Mouse (Mus musculus) hindbrain, embryonic 14.5 days (tissue): ENCODE measurements at regions not wholly inside any gene's neighbourhood (a gene's known extent, or its start where the extent isn't known, plus 50 kb on each side); places are given as distances from the start of the nearest gene placed in this dataset.
A peak's percentile ranks its signal among the peaks of the same experiment; 100 is the strongest.

ENCODE experiments used
- ATAC-seq: fragments of 200-750 bp; cut with Nextera tagmentation; 2 replicates; pipeline ENCODE4 v1.8.0; 2017; ENCODE audit warnings: moderate number of reproducible peaks, mild to moderate bottlenecking, moderate TSS enrichment, moderate library complexity; ENCODE audit not compliant: low FRiP score
- DNase-seq: peaks from one replicate; pipeline ENCODE4 v3.0.0-alpha.2; 2015; ENCODE audit warnings: low spot score
- H3K27ac ChIP-seq: fragments of 300-500 bp; sonication (generic); 2 replicates; pipeline ENCODE4 v1.5.1; 2014; ENCODE audit warnings: mild to moderate bottlenecking, moderate library complexity
- H3K27me3 ChIP-seq: fragments of 300-500 bp; sonication (generic); 2 replicates; pipeline ENCODE4 v1.6.1; 2014; ENCODE audit warnings: mild to moderate bottlenecking, low read length, mixed read lengths; ENCODE audit not compliant: control insufficient read depth, insufficient read depth
- H3K36me3 ChIP-seq: fragments of 300-500 bp; sonication (generic); replicated peaks from 2 replicates; pipeline ENCODE4 v1.6.1; 2014; ENCODE audit not compliant: control insufficient read depth, insufficient read depth
- H3K4me1 ChIP-seq: fragments of 300-500 bp; sonication (generic); replicated peaks from 2 replicates; pipeline ENCODE4 v1.6.1; 2014; ENCODE audit warnings: antibody characterized with exemption, low read length, mixed read lengths; ENCODE audit not compliant: control insufficient read depth, insufficient read depth
- H3K4me2 ChIP-seq: fragments of 300-500 bp; sonication (generic); replicated peaks from 2 replicates; pipeline ENCODE4 v1.6.1; 2014; ENCODE audit warnings: mild to moderate bottlenecking, moderate library complexity
- H3K4me3 ChIP-seq: fragments of 300-500 bp; sonication (generic); replicated peaks from 2 replicates; pipeline ENCODE4 v1.5.1; 2014; ENCODE audit warnings: mild to moderate bottlenecking, low read length
- H3K9ac ChIP-seq: fragments of 300-500 bp; sonication (generic); 2 replicates; pipeline ENCODE4 v1.6.1; 2014
- H3K9me3 ChIP-seq: fragments of 300-500 bp; sonication (generic); 2 replicates; pipeline ENCODE4 v1.6.1; 2016; ENCODE audit warnings: low read length; ENCODE audit not compliant: control insufficient read depth
- WGBS: fragments of 180-500 bp; shearing (Covaris S2); extraction: QIAGEN DNeasy Blood & Tissue Kit; methylation state at CpG from one replicate; pipeline ENCODE4 v1.1.7; 2014; 5-methylcytosine and 5-hydroxymethylcytosine counted together

DNA sequence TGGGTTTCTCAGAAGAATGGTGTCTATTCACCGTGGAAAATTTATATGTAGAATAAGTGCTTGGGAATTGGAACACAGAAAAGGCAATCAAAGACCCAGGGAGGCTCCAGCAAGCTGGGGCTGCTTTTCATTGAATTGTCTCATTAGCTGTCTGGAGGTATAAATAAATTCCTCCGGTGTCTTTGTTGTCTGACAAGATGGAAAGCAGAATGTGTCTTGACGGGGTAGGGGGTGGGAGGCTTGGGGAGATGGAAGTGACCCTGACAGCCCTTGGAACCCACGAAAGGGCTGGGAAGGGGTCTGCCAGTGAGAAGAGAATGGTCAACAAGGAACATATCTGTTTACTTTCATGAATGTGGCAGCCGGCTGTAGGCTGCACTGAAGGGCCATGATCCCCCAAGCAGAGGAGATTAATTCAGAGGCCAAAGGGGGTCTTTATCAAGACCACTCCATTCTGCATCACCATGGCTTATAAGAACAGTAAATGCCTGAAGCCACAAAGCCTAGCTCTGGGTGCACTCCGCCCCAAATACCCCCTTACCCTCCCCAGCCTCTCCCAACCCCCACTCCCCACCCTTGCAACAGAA lies 127.2 kb upstream of the Neo1 start:
- H3K27ac ChIP-seq, result peak overlapping the region; percentile 76

DNA sequence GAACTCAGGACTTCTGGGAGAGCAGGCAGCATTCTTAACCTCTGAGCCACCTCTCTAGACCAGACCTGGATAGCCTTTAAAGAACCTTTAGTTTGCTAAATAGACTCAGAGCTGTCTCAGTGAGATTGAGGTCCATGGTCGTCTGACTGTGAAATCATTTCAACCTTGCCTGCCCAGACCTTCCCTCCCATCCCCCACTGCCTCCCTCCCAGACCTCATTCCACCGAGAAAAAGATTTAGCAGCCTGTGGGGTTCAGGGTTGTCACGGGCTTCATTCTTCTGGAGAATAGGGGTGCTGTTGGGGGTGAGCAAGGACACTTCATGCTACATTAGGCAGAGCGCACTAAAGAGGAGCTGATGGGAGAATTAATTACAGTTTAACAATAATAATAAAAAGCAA lies 126.7 kb upstream of the Neo1 start:
- DNase-seq, result no peak
- peak; percentile 55; the same call in 1 of the 2 replicates for ATAC-seq
- WGBS, result 12% methylated on average over 4 of the region's 4 CpGs
- no peaks in the 10 kb centered on the region for H3K9me3 ChIP-seq
- peaks cover 10% of the 10 kb centered on the region; the same call in 1 of the 2 replicates for H3K4me1 ChIP-seq
- H3K9ac ChIP-seq, result no peak overlapping the region
- H3K4me2 ChIP-seq, result no peak overlapping the region
- H3K4me3 ChIP-seq, result no peak overlapping the region
- H3K36me3 ChIP-seq, result no peaks in the 10 kb centered on the region
- no peaks in the 10 kb centered on the region for H3K27me3 ChIP-seq
- H3K27ac ChIP-seq, result 0 out of 2 replicates have a peak overlapping the region, but pooled peaks have one; percentile 76

More for the DNA sequence above, 127.2 kb upstream of the Neo1 start:
- Histone ChIP-seq H3K4me1 (peaks cover 10% of the 10 kb centered on the region; the same call in 1 of the 2 replicates), H3K36me3 (no peaks in the 10 kb centered on the region), H3K9me3 (no peaks in the 10 kb centered on the region), H3K4me2 (no peak overlapping the region), H3K4me3 (no peak overlapping the region), H3K9ac (no peak overlapping the region), H3K27me3 (no peaks in the 10 kb centered on the region)
- ATAC-seq, result peak; percentile 64; the same call in 1 of the 2 replicates
- WGBS, result 11% methylated on average over 6 of the region's 6 CpGs
- no peak for DNase-seq

DNA sequence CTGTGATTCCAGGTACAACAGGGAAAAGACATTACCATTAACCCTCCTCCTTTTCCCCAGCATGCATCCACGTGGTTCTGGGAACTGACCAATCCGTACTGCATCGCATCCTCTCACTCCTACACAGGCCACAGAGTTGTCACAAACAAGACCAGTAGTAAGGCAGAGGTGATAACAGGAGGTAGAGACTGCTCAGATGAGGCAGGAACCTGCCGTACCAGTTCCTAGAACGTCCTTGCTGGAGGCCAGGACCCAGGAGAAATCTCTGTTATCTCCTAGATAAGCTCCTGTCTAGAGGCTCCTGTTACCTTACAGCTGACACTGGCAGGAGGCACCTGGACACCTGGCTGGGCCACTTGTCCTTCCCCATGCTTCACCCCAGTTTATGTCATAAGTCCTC lies 121.4 kb upstream of the Neo1 start:
- WGBS, result 79% methylated on average over 5 of the region's 5 CpGs
- Histone ChIP-seq H3K27ac (no peak overlapping the region), H3K9me3 (no peaks in the 10 kb centered on the region), H3K36me3 (no peaks in the 10 kb centered on the region), H3K4me2 (no peak overlapping the region), H3K9ac (no peak overlapping the region), H3K4me1 (peaks cover under 1% of the 10 kb centered on the region; the same call in 1 of the 2 replicates), H3K4me3 (no peak overlapping the region), H3K27me3 (no peaks in the 10 kb centered on the region)
- DNase-seq (no peak), ATAC-seq (no peak)

DNA sequence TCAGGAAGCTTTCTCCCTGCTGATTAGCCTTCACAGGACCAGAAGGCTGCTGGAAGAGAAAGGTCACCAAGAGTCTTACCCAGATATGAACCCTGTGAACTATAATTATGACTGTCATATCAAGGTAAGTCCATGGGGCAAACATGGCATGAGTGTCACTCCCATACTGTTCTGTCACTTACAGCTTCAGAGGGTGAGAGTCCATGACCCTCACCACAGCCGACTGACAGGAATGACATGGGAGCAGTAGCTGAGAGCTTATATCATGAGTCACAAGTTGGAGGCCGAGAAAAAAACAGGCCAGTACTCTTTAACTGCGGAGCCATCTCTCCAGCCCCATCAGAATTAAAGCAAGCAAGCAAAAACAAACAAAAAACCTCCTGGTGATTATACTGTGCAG lies 117.7 kb upstream of the Neo1 start:
- DNase-seq (no peak), ATAC-seq (no peak)
- Histone ChIP-seq H3K9ac (no peak overlapping the region), H3K27ac (no peak overlapping the region), H3K4me3 (no peak overlapping the region), H3K27me3 (no peaks in the 10 kb centered on the region), H3K4me2 (no peak overlapping the region), H3K4me1 (no peaks in the 10 kb centered on the region), H3K9me3 (no peaks in the 10 kb centered on the region), H3K36me3 (no peaks in the 10 kb centered on the region)
- 87% methylated on average over 3 of the region's 3 CpGs for WGBS

DNA sequence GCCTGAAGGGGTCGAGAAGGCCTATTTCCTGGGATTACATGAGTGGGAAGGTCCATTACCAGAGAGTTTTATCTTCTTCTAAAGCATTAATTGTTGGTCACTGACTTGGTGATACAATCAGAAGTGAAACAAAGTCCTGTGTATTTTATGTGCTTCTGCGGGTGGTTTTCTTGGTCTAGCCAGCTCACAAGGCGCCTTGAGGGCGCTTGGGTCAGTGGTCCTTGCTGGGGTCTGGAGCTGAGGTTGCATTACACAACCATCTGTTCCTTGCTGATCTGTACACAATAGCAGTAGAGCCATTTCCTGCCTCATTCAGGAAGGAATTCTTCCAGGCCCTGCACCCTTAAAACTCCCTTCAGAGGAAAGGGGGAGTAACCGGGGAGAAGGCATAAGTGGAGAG lies 116.9 kb upstream of the Neo1 start:
- no peaks in the 10 kb centered on the region for H3K9me3 ChIP-seq
- no peaks in the 10 kb centered on the region for H3K27me3 ChIP-seq
- no peak overlapping the region for H3K4me2 ChIP-seq
- DNase-seq (no peak), ATAC-seq (no peak)
- no peak overlapping the region for H3K9ac ChIP-seq
- no peaks in the 10 kb centered on the region for H3K36me3 ChIP-seq
- H3K4me1 ChIP-seq, result no peaks in the 10 kb centered on the region
- 57% methylated on average over 5 of the region's 5 CpGs for WGBS
- no peak overlapping the region for H3K4me3 ChIP-seq
- no peak overlapping the region for H3K27ac ChIP-seq

DNA sequence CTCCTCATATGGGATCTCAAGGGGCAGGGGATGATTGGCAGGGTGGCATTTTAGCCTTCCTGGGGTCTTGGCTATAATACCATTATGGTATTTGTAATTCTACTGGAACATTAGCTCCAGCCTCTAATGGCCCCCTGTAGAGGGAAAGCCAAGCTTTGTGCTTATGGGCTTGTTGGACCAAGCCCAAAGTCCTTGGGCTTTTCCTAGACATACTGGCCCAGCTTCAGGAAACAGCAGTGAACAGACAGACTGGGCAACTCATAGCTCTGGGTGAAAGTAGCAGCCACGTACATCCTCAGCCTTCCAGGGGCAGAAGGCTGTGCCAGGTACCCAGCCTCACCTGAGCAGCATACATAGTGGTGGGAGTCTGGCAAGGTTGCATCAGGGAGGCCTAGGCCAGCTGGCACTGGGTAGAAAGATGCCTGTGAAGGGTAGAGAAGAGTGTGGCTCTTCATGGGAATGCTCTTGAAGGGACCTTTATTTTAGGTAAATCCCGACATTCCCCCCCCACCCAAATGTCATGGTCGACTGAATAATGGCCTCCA lies 108.1 kb upstream of the Neo1 start:
- H3K9me3 ChIP-seq, result no peaks in the 10 kb centered on the region
- no peak overlapping the region for H3K4me2 ChIP-seq
- H3K27me3 ChIP-seq, result no peaks in the 10 kb centered on the region
- no peak for DNase-seq
- no peak overlapping the region for H3K4me3 ChIP-seq
- 78% methylated on average over 3 of the region's 3 CpGs for WGBS
- no peak for ATAC-seq
- no peak overlapping the region for H3K9ac ChIP-seq
- no peaks in the 10 kb centered on the region for H3K4me1 ChIP-seq
- no peaks in the 10 kb centered on the region for H3K36me3 ChIP-seq
- no peak overlapping the region for H3K27ac ChIP-seq

DNA sequence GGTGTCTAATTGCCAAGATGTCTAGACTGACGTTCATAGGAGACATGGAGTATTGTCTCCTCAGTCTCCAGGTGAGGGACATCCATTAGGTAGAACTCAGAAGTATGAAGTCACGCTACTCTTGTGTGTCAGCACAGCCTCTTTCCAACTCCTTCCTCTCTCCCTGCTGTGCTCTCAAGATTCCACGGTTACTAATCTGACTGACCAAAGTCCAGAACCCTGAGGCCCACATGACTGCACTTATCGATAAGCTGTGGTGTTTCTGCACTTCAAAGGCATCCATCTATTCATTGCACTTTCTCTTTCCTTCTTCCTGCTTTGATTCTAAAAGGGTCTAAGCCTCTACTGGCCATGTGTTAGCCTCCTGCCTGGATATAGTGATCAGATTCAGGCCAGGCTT lies 107.4 kb upstream of the Neo1 start:
- Histone ChIP-seq H3K4me3 (no peak overlapping the region), H3K36me3 (no peaks in the 10 kb centered on the region), H3K4me1 (no peaks in the 10 kb centered on the region), H3K27ac (no peak overlapping the region), H3K4me2 (no peak overlapping the region), H3K9me3 (no peaks in the 10 kb centered on the region), H3K27me3 (no peaks in the 10 kb centered on the region), H3K9ac (no peak overlapping the region)
- ATAC-seq (no peak), DNase-seq (no peak)
- 92% methylated on average over 4 of the region's 4 CpGs for WGBS

DNA sequence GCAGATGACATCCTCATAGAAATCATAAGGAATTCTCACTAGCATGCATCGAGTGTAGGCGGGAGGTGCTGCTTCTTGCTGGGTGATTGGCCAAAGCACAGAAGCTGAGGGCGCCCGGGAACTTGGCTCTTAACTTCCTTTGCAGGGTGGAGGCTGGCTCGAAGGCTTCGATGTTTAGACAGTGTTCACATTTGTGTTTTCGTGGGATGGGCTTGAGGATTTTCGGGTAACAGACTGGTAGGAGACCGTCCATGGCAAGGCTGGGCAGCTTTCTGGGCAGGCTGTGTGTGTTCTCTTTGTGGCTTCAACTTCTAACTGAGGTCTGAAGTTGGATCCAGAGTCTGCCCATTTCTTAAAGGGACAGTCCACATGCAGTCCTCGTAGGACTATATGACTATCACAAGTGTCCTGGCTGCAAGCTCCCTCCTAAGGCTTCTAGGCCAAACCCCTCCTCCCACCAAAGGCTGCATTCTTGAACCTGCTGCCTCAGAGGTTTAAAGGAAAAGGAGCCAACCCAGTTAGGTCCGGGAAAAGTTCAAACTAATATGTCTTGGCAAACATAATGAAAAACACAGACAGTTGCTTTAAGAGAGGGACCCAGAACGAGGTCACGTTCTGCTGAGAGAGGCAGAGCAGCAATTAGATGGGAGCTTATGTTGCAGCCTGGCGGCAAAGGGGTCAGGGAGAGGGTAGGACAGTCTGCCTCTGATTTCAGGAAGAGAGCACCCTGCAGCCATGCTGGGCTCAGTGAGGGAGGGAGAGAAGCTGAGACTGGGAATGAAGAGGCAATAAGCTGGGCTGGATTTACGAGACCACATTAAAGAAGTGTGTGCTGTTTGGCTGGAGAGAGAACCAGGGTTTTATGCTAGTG lies 98.2 kb upstream of the Neo1 start:
- no peaks in the 10 kb centered on the region for H3K27me3 ChIP-seq
- DNase-seq (peak; percentile 40), ATAC-seq (no peak)
- H3K4me1 ChIP-seq, result peaks cover 6% of the 10 kb centered on the region; the same call in 1 of the 2 replicates
- H3K9me3 ChIP-seq, result no peaks in the 10 kb centered on the region
- H3K36me3 ChIP-seq, result no peaks in the 10 kb centered on the region
- no peak overlapping the region for H3K27ac ChIP-seq
- WGBS, result 41% methylated on average over 15 of the region's 15 CpGs
- H3K9ac ChIP-seq, result no peak overlapping the region
- H3K4me2 ChIP-seq, result no peak overlapping the region
- no peak overlapping the region for H3K4me3 ChIP-seq

DNA sequence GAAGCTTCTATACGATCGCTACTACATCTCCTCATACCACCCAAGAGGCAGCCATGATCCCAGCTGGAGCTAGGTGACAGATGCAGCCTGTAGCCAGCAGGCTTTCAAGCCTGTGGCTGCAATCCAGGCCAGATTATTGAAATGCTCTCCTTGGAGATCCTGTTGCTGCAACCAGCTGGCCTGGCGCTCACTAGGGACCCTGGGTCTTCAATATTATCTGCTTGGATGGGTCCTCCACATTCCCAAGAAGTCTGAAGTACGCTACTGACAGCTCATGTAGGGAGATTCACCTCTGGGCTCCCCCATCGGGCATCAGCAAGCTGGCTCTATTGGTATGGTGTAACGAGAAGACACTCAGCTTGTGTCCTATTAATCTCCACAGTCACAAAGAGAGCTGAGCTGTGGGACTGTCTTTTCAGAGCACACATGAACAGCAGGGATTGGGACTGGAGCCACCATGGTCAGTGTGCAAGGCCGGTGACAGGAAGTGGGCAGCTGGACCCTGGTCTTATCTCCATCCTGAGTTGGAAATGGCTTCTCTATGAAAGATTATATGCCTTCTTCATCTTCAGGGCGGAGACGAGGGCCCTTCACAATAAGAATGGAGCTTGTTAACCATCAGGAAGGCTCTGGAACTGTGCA lies 93.6 kb upstream of the Neo1 start:
- H3K4me1 ChIP-seq, result peaks cover 12% of the 10 kb centered on the region; the same call in 1 of the 2 replicates
- no peak overlapping the region for H3K4me3 ChIP-seq
- no peaks in the 10 kb centered on the region for H3K27me3 ChIP-seq
- H3K27ac ChIP-seq, result no peak overlapping the region
- 71% methylated on average over 9 of the region's 9 CpGs for WGBS
- H3K36me3 ChIP-seq, result no peaks in the 10 kb centered on the region
- ATAC-seq (no peak), DNase-seq (peak; percentile 45)
- H3K9me3 ChIP-seq, result no peaks in the 10 kb centered on the region
- no peak overlapping the region for H3K9ac ChIP-seq
- H3K4me2 ChIP-seq, result no peak overlapping the region
